Mouse (Mus musculus) layer of hippocampus, postnatal 36 days (tissue): ENCODE measurements around the gene Olfr1477. TPM values are rescaled to one million over a fixed set of nuclear protein-coding genes. Genes with fewer than 3 reads are reported as not detected.
"Not testable (repeated sequence)": the region's sequence is repeated elsewhere in the genome, so short reads cannot be mapped to it uniquely, and the experiment has no call there.

ENCODE experiments used
- DNase-seq, 2 experiments: peaks; one replicate each; pipeline ENCODE4 v3.0.0; 2022
- total RNA-seq, 2 experiments: library from RNA; stranded (reverse); gene quantifications; 2 replicates each; pipeline ENCODE4 v1.2.3; 2021

Gene Olfr1477
- total RNA-seq, result not detected

- DNase-seq, result no peak
Observed at GRCm38 (mm10) chr19:13500246-13500645, at the start of gene Olfr1477. Olfr1477 (plus strand) TSS chr19:13500546.

GRCm38 (mm10) chr19:13455986-13456385 lies 44.4 kb upstream of the Olfr1477 start, which contains the start of gene Olfr1472:
Olfr1472 (minus strand) TSS chr19:13456086.
- no peak for DNase-seq

- not testable (repeated sequence) for DNase-seq
Observed at GRCm38 (mm10) chr19:13469265-13469664, 31.1 kb upstream of the Olfr1477 start, which contains the start of gene Olfr1474. Olfr1474 (plus strand) TSS chr19:13469565.

- no peak for DNase-seq
Observed at GRCm38 (mm10) chr19:13480096-13480495, 20.2 kb upstream of the Olfr1477 start, which contains the start of gene Olfr1475. Olfr1475 (minus strand) TSS chr19:13480196.

GRCm38 (mm10) chr19:13527613-13528012 lies 27.3 kb downstream of the Olfr1477 start, which contains the start of gene Olfr1480:
Olfr1480 (plus strand) TSS chr19:13527913.
- no peak for DNase-seq

Other genes starting within 250 kb of the Olfr1477 start
- not detected for gene Olfr1465, start 185.0 kb upstream of the Olfr1477 start, total RNA-seq
- not detected for gene Olfr1466, start 161.7 kb upstream of the Olfr1477 start, total RNA-seq
- not detected for gene Olfr1467, start 138.3 kb upstream of the Olfr1477 start, total RNA-seq
- not detected for gene Olfr1469, start 92.7 kb upstream of the Olfr1477 start, total RNA-seq
- not detected for gene Olfr1471, start 57.1 kb upstream of the Olfr1477 start, total RNA-seq
- gene Olfr1472, start 44.5 kb upstream of the Olfr1477 start, total RNA-seq, result not detected
- not detected for gene Olfr1474, start 31.0 kb upstream of the Olfr1477 start, total RNA-seq
- not detected for gene Olfr1475, start 20.4 kb upstream of the Olfr1477 start, total RNA-seq
- not detected for gene Olfr1480, start 27.4 kb downstream of the Olfr1477 start, total RNA-seq
- gene Olfr1484, start 83.0 kb downstream of the Olfr1477 start, total RNA-seq, result not detected
- not detected for gene Olfr1487, start 116.8 kb downstream of the Olfr1477 start, total RNA-seq
- not detected for gene Olfr1489, start 131.1 kb downstream of the Olfr1477 start, total RNA-seq
- gene Olfr1490, start 150.5 kb downstream of the Olfr1477 start, total RNA-seq, result not detected
- not detected for gene Olfr1491, start 196.7 kb downstream of the Olfr1477 start, total RNA-seq
- gene Olfr1493-ps1, start 222.7 kb downstream of the Olfr1477 start, total RNA-seq, result not detected
- gene Olfr1494, start 239.2 kb downstream of the Olfr1477 start, total RNA-seq, result not detected